ENCODE assay signal across 9 mouse cellular contexts in the genomic region with DNA sequence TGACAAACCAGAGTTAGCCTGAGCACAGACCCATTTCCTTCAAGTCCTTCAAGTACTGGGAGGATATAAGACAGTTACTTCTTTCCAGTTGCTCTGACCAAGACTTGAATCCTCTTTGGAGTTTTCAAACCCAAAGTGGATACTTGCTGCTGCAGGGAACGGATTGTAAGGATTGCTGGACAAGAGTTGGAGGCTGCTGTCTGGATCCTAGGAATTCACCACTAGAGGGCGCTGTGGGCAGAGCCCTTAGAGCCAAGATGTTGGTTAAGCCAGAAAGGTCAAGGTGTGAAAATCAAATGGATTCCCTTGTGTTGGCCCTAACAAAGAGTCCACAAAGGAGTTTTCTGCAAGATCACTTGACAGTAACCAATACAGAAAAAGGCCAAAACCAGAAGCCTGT. TPM values are rescaled to one million over a fixed set of nuclear protein-coding genes. Genes with fewer than 3 reads are reported as not detected.
A peak's percentile ranks its signal among the peaks of the same experiment; 100 is the strongest.
DNase-seq lines count a peak whose midpoint lies in the region; ATAC-seq and TF ChIP-seq lines count a peak whose summit lies in the region.
"Had no signal": no experiment of that assay in that cellular context is flagged by ENCODE, and none has a peak within 500 bp of the region (broad histone marks: within the 10 kb centered on the region; RNA-seq: fewer than 3 reads in every experiment).

No protein-coding gene starts in this region.

- H3K9ac ChIP-seq in kidney, embryonic 15.5 days: no peak overlapping the region
- no peak overlapping the region for H3K9ac ChIP-seq in liver, adult 2 months (ENCODE audit: low read depth, low read length)
- H3K9ac ChIP-seq: neural tube, embryonic 12.5 days had no signal

- no peaks in the 10 kb centered on the region for H3K79me2 ChIP-seq in liver, adult 2 months (ENCODE audit: control insufficient read depth, insufficient read depth, low read length)

- H3K9me3 ChIP-seq in kidney, embryonic 15.5 days (replicated peaks): no peaks in the 10 kb centered on the region

- no peaks in the 10 kb centered on the region for H3K27me3 ChIP-seq in kidney, embryonic 15.5 days
- H3K27me3 ChIP-seq in liver, adult 2 months (ENCODE audit: control insufficient read depth, insufficient read depth, low read length): no peaks in the 10 kb centered on the region
- H3K27me3 ChIP-seq: neural tube, embryonic 12.5 days had no signal

- peak; percentile 63 for DNase-seq in kidney, adult 18-20 months
- DNase-seq in WW6 (ENCODE audit: low read depth, low spot score): peak; percentile 57
- peak; percentile 83 to 88 for DNase-seq in cerebellum, postnatal 10 days
- peak; percentile 75 for DNase-seq in hindlimb bud, embryonic 11.5 days (ENCODE audit: extremely low spot score, low read depth, low spot score)
- DNase-seq in liver, adult 2 months (ENCODE audit: extremely low read depth, low read depth, low spot score): peak; percentile 58
- DNase-seq in right cerebral cortex, adult 18-20 months: peak; percentile 56

- H3K4me3 ChIP-seq in kidney, embryonic 15.5 days (replicated peaks): no peak overlapping the region
- H3K4me3 ChIP-seq in liver, adult 2 months (ENCODE audit: insufficient read depth, low read depth, low read length): no peak overlapping the region
- H3K4me3 ChIP-seq: neural tube, embryonic 12.5 days had no signal

- H3K4me2 ChIP-seq in kidney, embryonic 15.5 days: no peak overlapping the region
- H3K4me2 ChIP-seq: neural tube, embryonic 12.5 days had no signal

- H3K4me1 ChIP-seq in kidney, embryonic 15.5 days: 0 out of 2 replicates have a peak, but pooled peaks cover 6% of the 10 kb centered on the region
- H3K4me1 ChIP-seq in liver, adult 2 months (ENCODE audit: control insufficient read depth, insufficient read depth, low read length): no peaks in the 10 kb centered on the region

- TF ChIP-seq POLR2A in liver, adult 2 months (IDR thresholded peaks at IDR 0.05; ENCODE audit: extremely low read depth, insufficient read depth, low read length): no peak

- ATAC-seq in kidney, embryonic 15.5 days (replicated peaks; ENCODE audit: low FRiP score): no peak
- no peak for ATAC-seq in megakaryocyte-erythroid progenitor cell, adult 5-6 weeks (replicated peaks; ENCODE audit: low FRiP score, low TSS enrichment, poor library complexity, severe bottlenecking)

- H3K36me3 ChIP-seq in kidney, embryonic 15.5 days: no peaks in the 10 kb centered on the region
- no peaks in the 10 kb centered on the region for H3K36me3 ChIP-seq in liver, adult 2 months (ENCODE audit: control insufficient read depth, insufficient read depth, low read length)
- H3K36me3 ChIP-seq: neural tube, embryonic 12.5 days had no signal

- H3K27ac ChIP-seq in kidney, embryonic 15.5 days: no peak overlapping the region
- H3K27ac ChIP-seq in liver, adult 2 months (replicated peaks; ENCODE audit: insufficient read depth, low read depth, low read length): no peak overlapping the region
- H3K27ac ChIP-seq: neural tube, embryonic 12.5 days had no signal

- WGBS in kidney, embryonic 15.5 days: 7% methylated on average over 2 of the region's 2 CpGs
- WGBS in liver, adult 2 months: 5% methylated on average over 2 of the region's 2 CpGs

- TF ChIP-seq CTCF in liver, adult 2 months (IDR thresholded peaks at IDR 0.05; ENCODE audit: low read depth, low read length): peak; percentile 75

RNA-seq across cellular contexts. Expression of a gene that starts 38.0 kb away (rescaled TPM):
- 7.1 and 7.5 TPM in 2 replicates for polyA plus RNA-seq in kidney, embryonic 15.5 days (2015; fragmentation: Nextera tagmentation; extraction: Ambion mirVana)
- 5.0 and 6.0 TPM in 2 replicates for total RNA-seq in liver, adult 2 months (2014; rRNA removed)
- polyA plus RNA-seq in liver, adult 2 months (2012; rRNA removed): 1.8 and 3.4 TPM in 2 replicates
- total RNA-seq in megakaryocyte-erythroid progenitor cell, adult 5-6 weeks (2014; fragmentation: Nextera tagmentation): 5.4 and 8.5 TPM in 2 replicates
- 5.1 and 9.6 TPM in 2 replicates for total RNA-seq in megakaryocyte-erythroid progenitor cell, adult 5-6 weeks (2017)
